Mouse (Mus musculus) midbrain, embryonic 16.5 days (tissue): ENCODE measurements around the gene Wbp2. TPM values are rescaled to one million over a fixed set of nuclear protein-coding genes. Genes with fewer than 3 reads are reported as not detected.

Source experiments
- ATAC-seq: fragments of 200-750 bp; cut with Nextera tagmentation; 2 replicates; pipeline ENCODE4 v1.8.0; 2017; ENCODE audit warnings: moderate TSS enrichment
- H3K27ac ChIP-seq: fragments of 300-500 bp; sonication (generic); 2 replicates; pipeline ENCODE4 v1.5.1; 2014; ENCODE audit warnings: mild to moderate bottlenecking, low read length, mixed read lengths
- H3K27me3 ChIP-seq: fragments of 300-500 bp; sonication (generic); 2 replicates; pipeline ENCODE4 v1.6.1; 2014; ENCODE audit warnings: low read depth, low read length, mixed read lengths; ENCODE audit not compliant: control insufficient read depth, insufficient read depth
- H3K36me3 ChIP-seq: fragments of 300-500 bp; sonication (generic); 2 replicates; pipeline ENCODE4 v1.6.1; 2014; ENCODE audit warnings: mild to moderate bottlenecking, low read length, moderate library complexity, mixed read lengths; ENCODE audit not compliant: control insufficient read depth, insufficient read depth
- H3K4me1 ChIP-seq: fragments of 300-500 bp; sonication (generic); 2 replicates; pipeline ENCODE4 v1.6.1; 2014; ENCODE audit warnings: mild to moderate bottlenecking, low read length, mixed read lengths; ENCODE audit not compliant: control insufficient read depth, insufficient read depth
- H3K4me2 ChIP-seq: fragments of 300-500 bp; sonication (generic); 2 replicates; pipeline ENCODE4 v1.6.1; 2014; ENCODE audit warnings: mild to moderate bottlenecking, low read length, mixed read lengths
- H3K4me3 ChIP-seq: fragments of 300-500 bp; sonication (generic); 2 replicates; pipeline ENCODE4 v1.5.1; 2014; ENCODE audit warnings: low read depth, mild to moderate bottlenecking, low read length, moderate library complexity, mixed read lengths
- H3K9ac ChIP-seq: fragments of 300-500 bp; sonication (generic); 2 replicates; pipeline ENCODE4 v1.6.1; 2014; ENCODE audit warnings: low read depth, low read length, mixed read lengths
- H3K9me3 ChIP-seq: fragments of 300-500 bp; sonication (generic); replicated peaks from 2 replicates; pipeline ENCODE4 v1.6.1; 2014; ENCODE audit warnings: mild to moderate bottlenecking, low read length, mixed read lengths; ENCODE audit not compliant: control insufficient read depth, poor library complexity, severe bottlenecking
- WGBS: fragments of 180-500 bp; shearing (Covaris S2); extraction: QIAGEN DNeasy Blood & Tissue Kit; methylation state at CpG from one replicate; pipeline ENCODE4 v1.1.7; 2014; 5-methylcytosine and 5-hydroxymethylcytosine counted together
- polyA plus RNA-seq: library from polyadenylated mRNA; unstranded; fragments of >200 nt; fragmentation: Nextera tagmentation; extraction: Ambion mirVana; gene quantifications from 2 replicates; pipeline ENCODE4 v1.2.1, GENCODE M21; 2015

Gene Wbp2
- polyA plus RNA-seq, 1 experiment from 2014 or later: 206 TPM

DNA sequence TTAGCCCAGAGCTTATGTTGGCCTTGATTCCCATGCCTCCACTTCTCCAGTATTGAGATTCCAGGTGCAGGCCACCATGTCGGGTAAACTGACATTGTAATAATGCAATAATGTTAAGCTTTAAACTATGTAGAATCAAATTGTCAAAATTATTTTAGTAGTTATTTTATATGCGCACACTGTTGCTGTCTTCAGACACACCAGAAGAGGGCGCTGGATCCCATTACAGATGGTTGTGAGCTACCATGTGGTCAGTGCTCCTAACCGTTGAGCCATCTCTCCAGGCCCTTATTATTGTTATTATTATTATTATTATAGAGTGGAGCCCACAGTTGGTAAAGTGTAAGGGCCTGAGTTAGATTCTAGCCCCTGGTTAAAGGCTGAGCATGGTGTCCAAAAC, 24.3 kb upstream of the Wbp2 start:
- no peak overlapping the region for H3K9ac ChIP-seq
- no peak overlapping the region for H3K27ac ChIP-seq
- ATAC-seq: no peak
- H3K4me3 ChIP-seq: no peak overlapping the region
- no peak overlapping the region for H3K4me2 ChIP-seq
- no peaks in the 10 kb centered on the region for H3K36me3 ChIP-seq
- H3K9me3 ChIP-seq: no peaks in the 10 kb centered on the region
- 81% methylated on average over 4 of the region's 4 CpGs for WGBS
- H3K4me1 ChIP-seq: peaks cover 10% of the 10 kb centered on the region; the same call in 1 of the 2 replicates
- H3K27me3 ChIP-seq: peaks cover 47% of the 10 kb centered on the region

- Histone ChIP-seq H3K4me1 (peaks cover 10% of the 10 kb centered on the region; the same call in 1 of the 2 replicates), H3K4me2 (peak overlapping the region; percentile 61), H3K9me3 (no peaks in the 10 kb centered on the region), H3K27me3 (peaks cover 52% of the 10 kb centered on the region), H3K36me3 (no peaks in the 10 kb centered on the region), H3K9ac (peak overlapping the region; percentile 52; the same call in 1 of the 2 replicates), H3K27ac (no peak overlapping the region), H3K4me3 (peak overlapping the region; percentile 39)
- ATAC-seq: no peak
- WGBS: 38% methylated on average over 10 of the region's 10 CpGs
Measured at GRCm38 (mm10) chr11:116110540-116110939, 23.7 kb upstream of the Wbp2 start.

GRCm38 (mm10) chr11:116110131-116110530, 23.3 kb upstream of the Wbp2 start:
- H3K4me3 ChIP-seq: peak overlapping the region; percentile 39
- no peaks in the 10 kb centered on the region for H3K36me3 ChIP-seq
- H3K4me2 ChIP-seq: peak overlapping the region; percentile 61
- H3K27ac ChIP-seq: no peak overlapping the region
- peak; percentile 66; the same call in 1 of the 2 replicates for ATAC-seq
- WGBS: 2% methylated on average over 31 of the region's 35 CpGs
- peaks cover 10% of the 10 kb centered on the region; the same call in 1 of the 2 replicates for H3K4me1 ChIP-seq
- H3K9ac ChIP-seq: peak overlapping the region; percentile 52
- no peaks in the 10 kb centered on the region for H3K9me3 ChIP-seq
- peaks cover 53% of the 10 kb centered on the region for H3K27me3 ChIP-seq

GRCm38 (mm10) chr11:116109441-116110081, 22.8 kb upstream of the Wbp2 start:
- H3K9ac ChIP-seq: peak overlapping the region; percentile 52
- peaks cover 53% of the 10 kb centered on the region for H3K27me3 ChIP-seq
- H3K36me3 ChIP-seq: no peaks in the 10 kb centered on the region
- no peak overlapping the region for H3K27ac ChIP-seq
- no peak for ATAC-seq
- 1% methylated on average over 68 of the region's 70 CpGs for WGBS
- peak overlapping the region; percentile 39 for H3K4me3 ChIP-seq
- H3K9me3 ChIP-seq: no peaks in the 10 kb centered on the region
- H3K4me1 ChIP-seq: peaks cover 10% of the 10 kb centered on the region; the same call in 1 of the 2 replicates
- peak overlapping the region; percentile 61 for H3K4me2 ChIP-seq

- H3K4me1 ChIP-seq: peaks cover 10% of the 10 kb centered on the region; the same call in 1 of the 2 replicates
- under 1% methylated on average over 23 of the region's 23 CpGs for WGBS
- H3K4me3 ChIP-seq: peak overlapping the region; percentile 39; the same call in 1 of the 2 replicates
- peaks cover 53% of the 10 kb centered on the region for H3K27me3 ChIP-seq
- peak overlapping the region; percentile 61 for H3K4me2 ChIP-seq
- no peak overlapping the region for H3K27ac ChIP-seq
- H3K36me3 ChIP-seq: no peaks in the 10 kb centered on the region
- H3K9ac ChIP-seq: no peak overlapping the region
- ATAC-seq: no peak
- no peaks in the 10 kb centered on the region for H3K9me3 ChIP-seq
Measured at GRCm38 (mm10) chr11:116108464-116109137, 21.8 kb upstream of the Wbp2 start.

- H3K27ac ChIP-seq: no peak overlapping the region
- H3K4me3 ChIP-seq: no peak overlapping the region
- peaks cover 10% of the 10 kb centered on the region; the same call in 1 of the 2 replicates for H3K4me1 ChIP-seq
- no peaks in the 10 kb centered on the region for H3K36me3 ChIP-seq
- WGBS: 11% methylated on average over 19 of the region's 19 CpGs
- H3K4me2 ChIP-seq: peak overlapping the region; percentile 30; the same call in 1 of the 2 replicates
- ATAC-seq: no peak
- H3K9me3 ChIP-seq: no peaks in the 10 kb centered on the region
- peak overlapping the region; percentile 46 for H3K9ac ChIP-seq
- H3K27me3 ChIP-seq: peaks cover 53% of the 10 kb centered on the region
Measured at GRCm38 (mm10) chr11:116107777-116108285, 21.0 kb upstream of the Wbp2 start.

GRCm38 (mm10) chr11:116106963-116107776, 20.4 kb upstream of the Wbp2 start:
- WGBS: 21% methylated on average over 14 of the region's 14 CpGs
- H3K9ac ChIP-seq: peak overlapping the region; percentile 46

GRCm38 (mm10) chr11:116106154-116106962, 19.6 kb upstream of the Wbp2 start:
- 23% methylated on average over 32 of the region's 32 CpGs for WGBS
- H3K4me1 ChIP-seq: peaks cover 10% of the 10 kb centered on the region; the same call in 1 of the 2 replicates
- no peak overlapping the region for H3K4me3 ChIP-seq
- no peak overlapping the region for H3K27ac ChIP-seq
- H3K9ac ChIP-seq: no peak overlapping the region
- no peak for ATAC-seq
- no peak overlapping the region; the same call in 1 of the 2 replicates for H3K4me2 ChIP-seq
- no peaks in the 10 kb centered on the region for H3K9me3 ChIP-seq
- peaks cover 53% of the 10 kb centered on the region for H3K27me3 ChIP-seq
- no peaks in the 10 kb centered on the region for H3K36me3 ChIP-seq

More at GRCm38 (mm10) chr11:116106963-116107776, 20.4 kb upstream of the Wbp2 start:
- no peak overlapping the region for H3K27ac ChIP-seq
- peak overlapping the region; percentile 30; the same call in 1 of the 2 replicates for H3K4me2 ChIP-seq
- H3K36me3 ChIP-seq: no peaks in the 10 kb centered on the region
- H3K27me3 ChIP-seq: peaks cover 53% of the 10 kb centered on the region
- H3K4me3 ChIP-seq: no peak overlapping the region
- ATAC-seq: no peak
- H3K9me3 ChIP-seq: no peaks in the 10 kb centered on the region
- peaks cover 10% of the 10 kb centered on the region; the same call in 1 of the 2 replicates for H3K4me1 ChIP-seq
